Mouse (Mus musculus) olfactory bulb, adult 2 months (tissue): Measurements from ENCODE around the gene Cnot6.

Source experiments
- CTCF ChIP-seq: fragments of 200-500 bp; IDR thresholded peaks from 2 replicates; pipeline ENCODE4 v1.5.1; 2012; ENCODE audit warnings: low read depth, mild to moderate bottlenecking, low read length, moderate library complexity; ENCODE audit not compliant: insufficient read depth
- POLR2A ChIP-seq: fragments of 200-500 bp; IDR thresholded peaks from 2 replicates; pipeline ENCODE4 v1.6.1; 2012; ENCODE audit warnings: mild to moderate bottlenecking, low read depth, low read length, moderate library complexity; ENCODE audit not compliant: insufficient read depth

DNA sequence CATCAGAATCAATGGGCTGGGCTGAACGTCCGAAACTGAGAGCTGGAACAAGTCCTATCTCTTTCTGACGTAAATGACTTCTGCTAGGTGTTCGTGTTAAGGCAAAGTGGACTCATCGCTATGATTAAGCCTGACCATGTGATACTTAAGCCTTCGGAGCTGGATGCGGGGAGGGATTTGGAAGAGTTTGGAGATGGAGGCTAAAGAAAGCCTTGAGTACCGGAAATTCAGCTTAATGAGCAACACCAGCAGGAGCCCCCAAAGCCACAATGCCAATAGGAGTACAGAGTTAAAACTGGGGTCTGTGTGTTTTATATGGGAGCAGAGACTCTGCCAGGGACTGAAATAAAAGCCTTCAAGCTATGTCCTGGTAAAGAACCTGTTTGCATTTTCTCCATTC, 29.7 kb upstream of the Cnot6 start:
- no peak for TF ChIP-seq CTCF
- no peak for TF ChIP-seq POLR2A
